Mouse (Mus musculus): ENCODE measurements around the gene Myo18b. TPM values are rescaled to one million over a fixed set of nuclear protein-coding genes. Genes with fewer than 3 reads are reported as not detected.

The Myo18b gene
- polyA plus RNA-seq (2014; fragmentation: Nextera tagmentation; extraction: Ambion mirVana), result 0.66 and 1.1 TPM in 2 replicates

DNA sequence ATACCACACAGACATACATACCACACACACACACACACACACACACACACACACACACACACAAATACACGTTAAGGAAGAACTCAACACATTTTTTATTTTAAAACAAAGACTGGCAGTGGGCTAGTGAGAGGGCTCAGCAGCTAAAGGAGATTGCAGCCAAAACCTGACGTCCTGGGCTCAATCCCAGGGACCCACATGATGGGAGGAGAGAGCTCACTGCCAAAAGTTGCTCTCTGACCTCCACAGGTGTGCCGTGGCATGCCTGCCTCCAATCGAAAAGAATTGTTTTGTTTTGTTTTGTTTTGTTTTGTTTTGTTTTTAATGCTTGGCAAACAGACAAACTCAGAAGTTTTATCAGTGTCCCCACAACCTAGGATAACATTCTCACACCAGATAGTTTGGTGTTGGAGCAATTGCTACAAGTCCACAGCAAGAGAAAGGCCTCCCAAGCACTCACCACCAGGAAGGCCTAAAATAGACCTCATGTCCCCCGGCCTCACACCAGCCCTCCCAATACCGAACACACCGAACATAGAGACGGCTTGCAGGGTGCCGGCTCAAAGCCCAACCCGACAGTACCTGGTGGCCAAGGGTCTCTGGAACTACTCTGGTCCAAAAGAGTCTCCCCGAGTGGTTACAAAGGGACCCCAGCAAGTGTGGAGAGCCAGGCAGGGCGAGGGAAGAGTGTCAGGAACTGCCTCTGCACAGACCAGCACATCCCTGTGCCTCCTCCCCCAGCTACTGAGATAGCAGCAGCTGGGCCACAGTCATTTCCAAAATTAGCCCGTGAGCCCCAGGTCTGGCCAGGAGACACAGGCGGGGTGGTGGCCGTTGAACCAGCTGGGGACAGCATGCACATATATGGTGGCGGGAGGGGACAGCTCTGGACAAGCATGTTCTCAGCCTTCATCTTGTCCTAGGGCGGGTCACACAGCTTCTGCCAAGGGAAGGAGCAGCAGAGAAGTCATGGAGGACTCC is at the start of gene Myo18b:
Gene Myo18b (minus strand): TSS at position 689 of the 981 bp plus-strand sequence.
- H3K9ac ChIP-seq (ENCODE audit: low read length), result no peak within 1 kb of the TSS
- 80% methylated on average over 17 of the region's 17 CpGs for WGBS
- no peaks in the 10 kb centered on the region for H3K36me3 ChIP-seq (ENCODE audit: control insufficient read depth, insufficient read depth, low read length)
- H3K27me3 ChIP-seq (ENCODE audit: control insufficient read depth, insufficient read depth, low read length), result no peaks in the 10 kb centered on the region
- no peak within 1 kb of the TSS for H3K4me3 ChIP-seq (ENCODE audit: low read depth, low read length)
- no peak within 1 kb of the TSS for H3K27ac ChIP-seq (ENCODE audit: low read depth, low read length)
- H3K4me2 ChIP-seq (ENCODE audit: low read depth), result no peak within 1 kb of the TSS
- H3K4me1 ChIP-seq (ENCODE audit: control insufficient read depth, insufficient read depth, low read length), result no peaks in the 10 kb centered on the region
- ATAC-seq (ENCODE audit: insufficient read depth, low FRiP score, low TSS enrichment) (no peak), DNase-seq (ENCODE audit: low spot score) (no peak)
- no peaks in the 10 kb centered on the region for H3K9me3 ChIP-seq (ENCODE audit: control insufficient read depth, low read length)

- Histone ChIP-seq H3K36me3 (ENCODE audit: control insufficient read depth, insufficient read depth, low read length) (no peaks in the 10 kb centered on the region; the same call in 1 of the 2 replicates), H3K4me1 (ENCODE audit: control insufficient read depth, insufficient read depth, low read length) (no peaks in the 10 kb centered on the region), H3K9me3 (ENCODE audit: control insufficient read depth, low read length) (no peaks in the 10 kb centered on the region), H3K27ac (ENCODE audit: low read depth, low read length) (no peak overlapping the region), H3K9ac (ENCODE audit: low read length) (no peak overlapping the region), H3K4me3 (ENCODE audit: low read depth, low read length) (no peak overlapping the region), H3K4me2 (ENCODE audit: low read depth) (no peak overlapping the region), H3K27me3 (ENCODE audit: control insufficient read depth, insufficient read depth, low read length) (no peaks in the 10 kb centered on the region)
- 75% methylated on average over 7 of the region's 7 CpGs for WGBS
- ATAC-seq (ENCODE audit: insufficient read depth, low FRiP score, low TSS enrichment), result no peak
- no peak for DNase-seq (ENCODE audit: low spot score)
These were observed 49.8 kb upstream of the Myo18b start for GRCm38 (mm10) chr5:112945925-112946324.

DNA sequence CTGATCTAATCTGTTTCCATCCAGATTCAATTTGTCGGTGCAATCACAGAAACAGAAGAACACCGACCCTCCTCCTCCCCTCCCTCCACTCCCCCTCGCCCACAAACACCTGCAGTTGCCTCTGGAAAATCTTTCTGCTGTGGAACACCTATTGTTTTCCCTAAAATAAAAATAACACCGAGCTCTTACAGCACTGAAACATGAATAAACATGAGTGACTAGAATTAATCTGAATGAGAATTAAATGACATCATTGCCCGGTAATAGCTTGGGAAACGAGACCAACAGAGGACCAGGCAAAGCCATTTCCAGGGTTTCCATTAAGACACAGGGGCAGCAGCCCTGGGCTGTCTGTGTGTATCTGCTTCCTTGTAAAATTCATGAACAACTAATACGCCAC is 46.1 kb upstream of the Myo18b start:
- Histone ChIP-seq H3K9me3 (ENCODE audit: control insufficient read depth, low read length) (no peaks in the 10 kb centered on the region), H3K9ac (ENCODE audit: low read length) (no peak overlapping the region), H3K4me2 (ENCODE audit: low read depth) (no peak overlapping the region), H3K27me3 (ENCODE audit: control insufficient read depth, insufficient read depth, low read length) (no peaks in the 10 kb centered on the region), H3K4me1 (ENCODE audit: control insufficient read depth, insufficient read depth, low read length) (no peaks in the 10 kb centered on the region), H3K4me3 (ENCODE audit: low read depth, low read length) (no peak overlapping the region), H3K36me3 (ENCODE audit: control insufficient read depth, insufficient read depth, low read length) (no peaks in the 10 kb centered on the region; the same call in 1 of the 2 replicates), H3K27ac (ENCODE audit: low read depth, low read length) (no peak overlapping the region)
- WGBS, result 66% methylated on average over 7 of the region's 7 CpGs
- ATAC-seq (ENCODE audit: insufficient read depth, low FRiP score, low TSS enrichment) (no peak), DNase-seq (ENCODE audit: low spot score) (no peak)

DNA sequence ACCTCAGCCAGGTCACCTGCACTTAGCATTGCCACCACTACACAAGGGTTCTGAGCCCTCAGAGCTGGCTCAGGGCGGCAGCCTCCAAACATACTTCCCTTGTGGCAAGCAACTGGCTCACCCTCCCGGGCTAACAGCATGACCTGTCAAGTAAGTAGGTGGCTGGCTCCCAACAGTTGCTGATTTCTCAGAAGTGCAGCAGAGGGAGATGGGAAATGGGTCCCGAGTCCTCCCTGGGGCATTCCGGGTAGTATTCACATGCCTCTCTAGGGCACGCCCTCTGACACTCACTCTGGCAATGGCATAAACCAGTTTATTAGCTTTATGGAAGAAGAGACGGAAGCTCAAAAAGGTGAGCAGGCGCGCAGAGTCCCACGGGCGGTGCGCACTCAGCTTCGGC is 44.8 kb upstream of the Myo18b start:
- Histone ChIP-seq H3K4me3 (ENCODE audit: low read depth, low read length) (no peak overlapping the region), H3K4me2 (ENCODE audit: low read depth) (no peak overlapping the region), H3K27ac (ENCODE audit: low read depth, low read length) (no peak overlapping the region), H3K36me3 (ENCODE audit: control insufficient read depth, insufficient read depth, low read length) (no peaks in the 10 kb centered on the region; the same call in 1 of the 2 replicates), H3K9ac (ENCODE audit: low read length) (no peak overlapping the region), H3K9me3 (ENCODE audit: control insufficient read depth, low read length) (no peaks in the 10 kb centered on the region), H3K4me1 (ENCODE audit: control insufficient read depth, insufficient read depth, low read length) (no peaks in the 10 kb centered on the region), H3K27me3 (ENCODE audit: control insufficient read depth, insufficient read depth, low read length) (no peaks in the 10 kb centered on the region)
- ATAC-seq (ENCODE audit: insufficient read depth, low FRiP score, low TSS enrichment) (no peak), DNase-seq (ENCODE audit: low spot score) (no peak)
- WGBS, result 89% methylated on average over 12 of the region's 12 CpGs

- no peak overlapping the region for H3K27ac ChIP-seq (ENCODE audit: low read depth, low read length)
- H3K4me2 ChIP-seq (ENCODE audit: low read depth), result no peak overlapping the region
- H3K9ac ChIP-seq (ENCODE audit: low read length), result no peak overlapping the region
- DNase-seq (ENCODE audit: low spot score), result no peak
- WGBS, result 84% methylated on average over 10 of the region's 10 CpGs
- no peaks in the 10 kb centered on the region; the same call in 1 of the 2 replicates for H3K36me3 ChIP-seq (ENCODE audit: control insufficient read depth, insufficient read depth, low read length)
- no peak overlapping the region for H3K4me3 ChIP-seq (ENCODE audit: low read depth, low read length)
- no peaks in the 10 kb centered on the region for H3K9me3 ChIP-seq (ENCODE audit: control insufficient read depth, low read length)
- no peaks in the 10 kb centered on the region for H3K27me3 ChIP-seq (ENCODE audit: control insufficient read depth, insufficient read depth, low read length)
- no peak for ATAC-seq (ENCODE audit: insufficient read depth, low FRiP score, low TSS enrichment)
- H3K4me1 ChIP-seq (ENCODE audit: control insufficient read depth, insufficient read depth, low read length), result no peaks in the 10 kb centered on the region
These were observed 40.5 kb upstream of the Myo18b start for GRCm38 (mm10) chr5:112936632-112937031.

DNA sequence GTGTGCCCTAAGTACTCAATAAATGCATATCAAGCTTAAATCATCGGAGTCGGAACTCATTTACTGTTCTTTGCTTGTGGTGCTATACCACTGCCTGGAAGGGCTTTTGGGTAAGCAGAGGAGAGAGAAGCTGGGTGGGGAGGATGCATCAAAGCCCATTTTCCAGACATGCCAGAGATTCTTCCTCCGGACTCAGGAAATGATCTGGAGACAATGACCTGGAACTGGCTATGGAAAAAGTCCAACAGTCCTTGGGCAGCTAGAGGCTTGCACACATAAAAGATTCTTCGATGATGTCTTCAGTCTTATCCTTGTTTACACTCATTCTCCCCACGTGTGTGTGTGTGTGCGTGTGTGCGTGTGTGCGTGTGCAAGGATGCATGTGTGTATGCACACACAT is 39.3 kb upstream of the Myo18b start:
- no peak overlapping the region for H3K4me2 ChIP-seq (ENCODE audit: low read depth)
- H3K4me1 ChIP-seq (ENCODE audit: control insufficient read depth, insufficient read depth, low read length), result no peaks in the 10 kb centered on the region
- no peak overlapping the region for H3K27ac ChIP-seq (ENCODE audit: low read depth, low read length)
- H3K36me3 ChIP-seq (ENCODE audit: control insufficient read depth, insufficient read depth, low read length), result no peaks in the 10 kb centered on the region
- H3K9me3 ChIP-seq (ENCODE audit: control insufficient read depth, low read length), result no peaks in the 10 kb centered on the region
- no peak overlapping the region for H3K4me3 ChIP-seq (ENCODE audit: low read depth, low read length)
- 95% methylated on average over 8 of the region's 8 CpGs for WGBS
- no peak for DNase-seq (ENCODE audit: low spot score)
- H3K27me3 ChIP-seq (ENCODE audit: control insufficient read depth, insufficient read depth, low read length), result no peaks in the 10 kb centered on the region
- ATAC-seq (ENCODE audit: insufficient read depth, low FRiP score, low TSS enrichment), result no peak
- no peak overlapping the region for H3K9ac ChIP-seq (ENCODE audit: low read length)

GRCm38 (mm10) chr5:112932878-112933567 is 36.9 kb upstream of the Myo18b start:
- Histone ChIP-seq H3K9ac (ENCODE audit: low read length) (no peak overlapping the region), H3K27me3 (ENCODE audit: control insufficient read depth, insufficient read depth, low read length) (no peaks in the 10 kb centered on the region), H3K36me3 (ENCODE audit: control insufficient read depth, insufficient read depth, low read length) (no peaks in the 10 kb centered on the region), H3K4me2 (ENCODE audit: low read depth) (no peak overlapping the region), H3K27ac (ENCODE audit: low read depth, low read length) (no peak overlapping the region), H3K4me1 (ENCODE audit: control insufficient read depth, insufficient read depth, low read length) (no peaks in the 10 kb centered on the region), H3K9me3 (ENCODE audit: control insufficient read depth, low read length) (no peaks in the 10 kb centered on the region), H3K4me3 (ENCODE audit: low read depth, low read length) (no peak overlapping the region)
- ATAC-seq (ENCODE audit: insufficient read depth, low FRiP score, low TSS enrichment), result no peak
- 79% methylated on average over 11 of the region's 11 CpGs for WGBS
- DNase-seq (ENCODE audit: low spot score), result no peak

GRCm38 (mm10) chr5:112931901-112932300 is 35.7 kb upstream of the Myo18b start:
- DNase-seq (ENCODE audit: low spot score) (no peak), ATAC-seq (ENCODE audit: insufficient read depth, low FRiP score, low TSS enrichment) (no peak)
- no peaks in the 10 kb centered on the region for H3K27me3 ChIP-seq (ENCODE audit: control insufficient read depth, insufficient read depth, low read length)
- H3K9me3 ChIP-seq (ENCODE audit: control insufficient read depth, low read length), result no peaks in the 10 kb centered on the region
- no peak overlapping the region for H3K4me3 ChIP-seq (ENCODE audit: low read depth, low read length)
- H3K9ac ChIP-seq (ENCODE audit: low read length), result no peak overlapping the region
- no peaks in the 10 kb centered on the region for H3K36me3 ChIP-seq (ENCODE audit: control insufficient read depth, insufficient read depth, low read length)
- no peak overlapping the region for H3K4me2 ChIP-seq (ENCODE audit: low read depth)
- H3K27ac ChIP-seq (ENCODE audit: low read depth, low read length), result no peak overlapping the region
- WGBS, result 83% methylated on average over 5 of the region's 5 CpGs
- no peaks in the 10 kb centered on the region for H3K4me1 ChIP-seq (ENCODE audit: control insufficient read depth, insufficient read depth, low read length)

Data from neural tube, embryonic 11.5 days (tissue).